ENCODE assay signal across 17 mouse cellular contexts in genomic region chr2:138285811-138286210, GRCm38 (mm10). TPM values are rescaled to one million over a fixed set of nuclear protein-coding genes. Genes with fewer than 3 reads are reported as not detected.
DNase-seq lines count a peak whose midpoint lies in the region; ATAC-seq and TF ChIP-seq lines count a peak whose summit lies in the region.
"Had no signal": no experiment of that assay in that cellular context is flagged by ENCODE, and none has a peak within 500 bp of the region (broad histone marks: within the 10 kb centered on the region; RNA-seq: fewer than 3 reads in every experiment).

No protein-coding gene starts in this region.

- no peak overlapping the region for H3K4me2 ChIP-seq in forebrain, embryonic 13.5 days
- no peak overlapping the region for H3K4me2 ChIP-seq in forebrain, embryonic 12.5 days
- H3K4me2 ChIP-seq in lung, embryonic 16.5 days (ENCODE audit: low read depth, low read length), result no peak overlapping the region
- H3K4me2 ChIP-seq in stomach, postnatal 0 days (replicated peaks; ENCODE audit: low read depth), result no peak overlapping the region
- H3K4me2 ChIP-seq: forebrain, embryonic 15.5 days; heart, embryonic 15.5 days; neural tube, embryonic 13.5 days had no signal

- no peak overlapping the region for H3K9ac ChIP-seq in forebrain, embryonic 13.5 days
- H3K9ac ChIP-seq in forebrain, embryonic 12.5 days, result no peak overlapping the region
- H3K9ac ChIP-seq in lung, embryonic 16.5 days (ENCODE audit: low read length), result no peak overlapping the region
- no peak overlapping the region for H3K9ac ChIP-seq in stomach, postnatal 0 days (ENCODE audit: low read length)
- H3K9ac ChIP-seq: forebrain, embryonic 15.5 days; heart, embryonic 15.5 days; neural tube, embryonic 13.5 days had no signal

- peak; percentile 41; the same call in 1 of the 2 replicates for ATAC-seq in forebrain, embryonic 13.5 days
- ATAC-seq in forebrain, embryonic 12.5 days (ENCODE audit: low FRiP score), result no peak
- ATAC-seq in lung, embryonic 16.5 days (ENCODE audit: low read depth), result peak; percentile 39; the same call in 1 of the 2 replicates
- peak; percentile 39; the same call in 1 of the 2 replicates for ATAC-seq in stomach, postnatal 0 days (ENCODE audit: low FRiP score, low TSS enrichment)
- ATAC-seq: forebrain, embryonic 15.5 days; hindbrain, postnatal 0 days had no signal

- H3K27me3 ChIP-seq in forebrain, embryonic 13.5 days, result no peaks in the 10 kb centered on the region
- no peaks in the 10 kb centered on the region for H3K27me3 ChIP-seq in forebrain, embryonic 12.5 days
- no peaks in the 10 kb centered on the region for H3K27me3 ChIP-seq in lung, embryonic 16.5 days (ENCODE audit: control insufficient read depth, insufficient read depth, low read depth, low read length)
- H3K27me3 ChIP-seq in cerebellum, adult 2 months (ENCODE audit: control insufficient read depth, insufficient read depth, low read length), result no peaks in the 10 kb centered on the region
- no peaks in the 10 kb centered on the region for H3K27me3 ChIP-seq in stomach, postnatal 0 days (ENCODE audit: control insufficient read depth, insufficient read depth, low read length)
- H3K27me3 ChIP-seq: forebrain, embryonic 15.5 days; heart, embryonic 15.5 days; neural tube, embryonic 13.5 days had no signal

- no peak overlapping the region for H3K27ac ChIP-seq in forebrain, embryonic 13.5 days
- H3K27ac ChIP-seq in forebrain, embryonic 12.5 days, result no peak overlapping the region
- H3K27ac ChIP-seq in lung, embryonic 16.5 days (ENCODE audit: low read length), result no peak overlapping the region
- H3K27ac ChIP-seq in cerebellum, adult 2 months (ENCODE audit: insufficient read depth, low read length), result no peak overlapping the region; the same call in 1 of the 2 replicates
- H3K27ac ChIP-seq in stomach, postnatal 0 days (replicated peaks), result no peak overlapping the region
- H3K27ac ChIP-seq: forebrain, embryonic 15.5 days; heart, embryonic 15.5 days; hindbrain, postnatal 0 days; neural tube, embryonic 13.5 days had no signal

- peaks cover 31% of the 10 kb centered on the region for H3K36me3 ChIP-seq in forebrain, embryonic 13.5 days (ENCODE audit: poor library complexity, severe bottlenecking)
- peaks cover 27% of the 10 kb centered on the region for H3K36me3 ChIP-seq in forebrain, embryonic 12.5 days (replicated peaks)
- H3K36me3 ChIP-seq in lung, embryonic 16.5 days (ENCODE audit: control insufficient read depth, insufficient read depth, low read length), result peaks cover 38% of the 10 kb centered on the region
- peaks cover 8% of the 10 kb centered on the region; the same call in 1 of the 2 replicates for H3K36me3 ChIP-seq in stomach, postnatal 0 days (ENCODE audit: control insufficient read depth, insufficient read depth, low read length)

- no peak for TF ChIP-seq POLR2A in cerebellum, adult 2 months (IDR thresholded peaks at IDR 0.05; ENCODE audit: borderline replicate concordance, insufficient read depth, low read length)

- whole genome bisulfite sequencing in forebrain, embryonic 13.5 days, result 90% methylated on average over 4 of the region's 4 CpGs
- WGBS in forebrain, embryonic 12.5 days, result 93% methylated on average over 4 of the region's 4 CpGs
- WGBS in lung, embryonic 16.5 days, result 89% methylated on average over 4 of the region's 4 CpGs
- 8% methylated on average over 4 of the region's 4 CpGs for WGBS in cerebellum, adult 2 months
- 82% methylated on average over 4 of the region's 4 CpGs for WGBS in stomach, postnatal 0 days

- no peaks in the 10 kb centered on the region for H3K4me1 ChIP-seq in forebrain, embryonic 13.5 days
- H3K4me1 ChIP-seq in forebrain, embryonic 12.5 days, result no peaks in the 10 kb centered on the region
- H3K4me1 ChIP-seq in lung, embryonic 16.5 days (replicated peaks; ENCODE audit: control insufficient read depth, insufficient read depth, low read length), result no peaks in the 10 kb centered on the region
- peaks cover 8% of the 10 kb centered on the region; the same call in 1 of the 2 replicates for H3K4me1 ChIP-seq in cerebellum, adult 2 months (ENCODE audit: control insufficient read depth, insufficient read depth, low read length)
- H3K4me1 ChIP-seq in stomach, postnatal 0 days (replicated peaks; ENCODE audit: control insufficient read depth, insufficient read depth), result no peaks in the 10 kb centered on the region
- H3K4me1 ChIP-seq: forebrain, embryonic 15.5 days; heart, embryonic 15.5 days; neural tube, embryonic 13.5 days had no signal

- no peak overlapping the region for H3K4me3 ChIP-seq in forebrain, embryonic 13.5 days
- no peak overlapping the region for H3K4me3 ChIP-seq in forebrain, embryonic 12.5 days (replicated peaks)
- no peak overlapping the region for H3K4me3 ChIP-seq in lung, embryonic 16.5 days (ENCODE audit: low read length)
- H3K4me3 ChIP-seq in cerebellum, adult 2 months (replicated peaks; ENCODE audit: insufficient read depth, low read depth, low read length), result peak overlapping the region; percentile 23
- H3K4me3 ChIP-seq in stomach, postnatal 0 days (ENCODE audit: low read depth, low read length), result no peak overlapping the region
- H3K4me3 ChIP-seq: forebrain, embryonic 15.5 days; heart, embryonic 15.5 days; neural tube, embryonic 13.5 days had no signal

- TF ChIP-seq EP300 in stomach, postnatal 0 days (optimal IDR thresholded peaks at IDR 0.05), result no peak

- no peak for TF ChIP-seq CTCF in cerebellum, adult 2 months (IDR thresholded peaks at IDR 0.05; ENCODE audit: borderline replicate concordance, insufficient read depth, low read depth, low read length)
- no peak for TF ChIP-seq CTCF in stomach, postnatal 0 days (IDR thresholded peaks at IDR 0.05; ENCODE audit: low read depth)

- H3K9me3 ChIP-seq in forebrain, embryonic 13.5 days (replicated peaks), result no peaks in the 10 kb centered on the region
- no peaks in the 10 kb centered on the region for H3K9me3 ChIP-seq in forebrain, embryonic 12.5 days
- H3K9me3 ChIP-seq in lung, embryonic 16.5 days (ENCODE audit: control insufficient read depth, low read length), result no peaks in the 10 kb centered on the region
- no peaks in the 10 kb centered on the region for H3K9me3 ChIP-seq in stomach, postnatal 0 days (ENCODE audit: control insufficient read depth, low read length)
- H3K9me3 ChIP-seq: forebrain, embryonic 15.5 days; heart, embryonic 15.5 days; neural tube, embryonic 13.5 days had no signal

- no peak for DNase-seq in lung, postnatal 36 days
- peak; percentile 87 to 93 for DNase-seq in cerebellum, adult 2 months
- DNase-seq in stomach, postnatal 0 days (ENCODE audit: low spot score), result peak; percentile 41
- DNase-seq in frontal cortex, postnatal 36 days (ENCODE audit: low spot score in 2 of 2), result no peak
- DNase-seq: heart, adult 18-20 months; kidney, adult 18-20 months; kidney, postnatal 4 days; layer of hippocampus, postnatal 36 days; lung, adult 2 months; thymus, postnatal 25 days had no signal

RNA-seq across cellular contexts. Expression of gene Btbd3, which starts 29.4 kb away (rescaled TPM):
- 15.9 and 19.9 TPM in 2 replicates for polyA plus RNA-seq in forebrain, embryonic 13.5 days (2015; fragmentation: Nextera tagmentation; extraction: Ambion mirVana)
- 15.3 and 16.2 TPM in 2 replicates for polyA plus RNA-seq in forebrain, embryonic 12.5 days (2016; fragmentation: Nextera tagmentation; extraction: Ambion mirVana)
- polyA plus RNA-seq in lung, embryonic 16.5 days (2015; fragmentation: Nextera tagmentation; extraction: Ambion mirVana), result 52.8 and 54.3 TPM in 2 replicates
- polyA plus RNA-seq in cerebellum, adult 2 months (2012; rRNA removed), result 183 and 201 TPM in 2 replicates
- 23.7 and 24.7 TPM in 2 replicates for polyA plus RNA-seq in stomach, postnatal 0 days (2015; fragmentation: Nextera tagmentation; extraction: Ambion mirVana)

Comparison
In these comparisons a context has a peak if more than half of its experiments do, and no peak if none do; other contexts are left out.
1. DNase-seq: peak in cerebellum, adult 2 months (2 of 2) and stomach, postnatal 0 days (single experiment); none in lung, postnatal 36 days (single experiment) and frontal cortex, postnatal 36 days (0 of 2).